Mouse (Mus musculus) liver, postnatal 0 days (tissue): ENCODE data around the gene Vrk1.

Experiments
- CTCF ChIP-seq: sonication (generic); IDR thresholded peaks from 2 replicates; pipeline ENCODE4 v1.5.1; 2016; ENCODE audit warnings: antibody characterized with exemption, low read depth
- EP300 ChIP-seq: IDR thresholded peaks from 2 replicates; pipeline ENCODE4 v1.6.1; 2016; ENCODE audit warnings: antibody characterized with exemption, low read depth, mild to moderate bottlenecking

GRCm38 (mm10) chr12:105988434-105988833, 21.6 kb upstream of the Vrk1 start:
- TF ChIP-seq CTCF (no peak), EP300 (0 out of 2 replicates have a peak, but pooled peaks have one; percentile 9)
